Mouse (Mus musculus) Muller cell, postnatal 12 days (primary cell): ENCODE results near the gene Ric3.

Experiments used
- DNase-seq: peaks from one replicate; pipeline ENCODE4 v3.0.0-alpha.2; 2015; ENCODE audit errors: inconsistent ontology term

The Ric3 gene

GRCm38 (mm10) chr7:109050831-109051230, 32.3 kb downstream of the Ric3 start:
- no peak for DNase-seq

DNA sequence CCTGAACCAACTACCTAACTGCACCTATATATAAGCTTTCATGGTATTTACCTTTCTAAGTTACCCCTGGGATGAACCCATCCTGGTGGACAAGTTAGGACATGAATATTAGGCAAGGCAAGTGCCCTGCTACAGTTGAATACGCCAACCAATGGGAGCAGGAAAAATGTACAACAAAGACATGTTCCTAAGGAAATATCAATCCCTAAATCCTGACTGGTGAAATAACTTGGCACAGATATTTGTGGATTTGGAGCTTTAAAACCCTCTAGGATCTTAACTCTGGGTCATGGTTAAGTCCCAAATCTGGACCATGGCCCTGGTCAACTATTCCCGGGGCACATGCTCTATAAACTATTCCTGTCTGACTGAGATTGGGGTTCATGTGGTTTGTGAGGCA, 37.3 kb downstream of the Ric3 start:
- no peak for DNase-seq

GRCm38 (mm10) chr7:109039445-109039844, 43.7 kb downstream of the Ric3 start:
- DNase-seq, result no peak

GRCm38 (mm10) chr7:109038987-109039386, 44.1 kb downstream of the Ric3 start:
- DNase-seq, result no peak

DNA sequence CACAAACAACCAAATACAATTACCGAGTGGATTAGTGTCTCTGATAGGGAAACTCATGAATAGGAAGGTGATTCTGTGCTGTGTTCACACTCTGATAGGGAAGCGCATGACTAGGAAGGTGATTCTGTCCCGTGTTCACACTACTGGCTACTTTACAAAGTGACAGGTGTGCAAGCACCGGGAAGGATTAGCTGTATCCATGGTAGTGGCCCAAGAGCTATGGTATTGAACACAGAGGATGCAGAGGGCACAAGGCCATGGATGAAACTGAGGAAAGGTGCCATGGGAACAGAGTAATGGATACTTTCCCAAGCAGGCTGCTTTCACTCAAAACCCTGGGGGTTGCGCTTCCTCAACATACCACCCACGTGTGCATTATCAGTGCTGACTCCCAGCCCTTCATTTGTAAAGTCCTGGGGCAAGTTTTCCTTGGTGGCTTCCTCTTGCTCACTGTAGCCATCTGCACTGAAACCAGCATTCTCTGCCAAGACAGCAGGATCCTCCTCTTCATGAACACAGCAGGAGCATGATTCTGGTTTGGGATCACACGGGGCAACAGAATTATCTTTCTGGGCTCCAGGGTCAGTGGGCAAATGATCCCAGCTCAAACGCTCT, 44.9 kb downstream of the Ric3 start:
- DNase-seq, result no peak

GRCm38 (mm10) chr7:109032054-109032453, 51.1 kb downstream of the Ric3 start:
- DNase-seq, result no peak

GRCm38 (mm10) chr7:109031331-109031730, 51.8 kb downstream of the Ric3 start:
- DNase-seq, result no peak

- no peak for DNase-seq
Measured at GRCm38 (mm10) chr7:109029961-109030465, 53.1 kb downstream of the Ric3 start.

DNA sequence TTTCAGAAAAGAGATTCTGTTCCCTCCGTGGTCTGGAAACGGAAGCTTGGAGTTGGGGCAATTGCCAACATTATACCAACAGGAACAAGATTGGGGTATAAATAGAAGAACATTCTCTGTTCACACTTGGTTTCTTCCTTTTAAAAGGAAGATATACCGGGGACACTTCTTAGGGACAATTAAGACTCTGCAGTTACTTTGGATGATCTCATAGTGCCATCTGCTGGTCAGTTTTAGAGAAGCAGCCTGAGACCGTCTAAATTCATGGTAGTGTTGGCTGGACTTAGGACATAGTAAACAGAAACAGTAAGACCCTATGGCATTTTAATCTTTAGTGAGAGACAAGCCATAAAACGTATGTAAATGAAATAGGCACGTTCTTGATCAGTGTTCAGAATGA, 54.9 kb downstream of the Ric3 start:
- DNase-seq, result peak; percentile 58

GRCm38 (mm10) chr7:109027721-109028120, 55.4 kb downstream of the Ric3 start:
- DNase-seq, result no peak

- no peak for DNase-seq
Measured at GRCm38 (mm10) chr7:109026976-109027375, 56.2 kb downstream of the Ric3 start.

DNA sequence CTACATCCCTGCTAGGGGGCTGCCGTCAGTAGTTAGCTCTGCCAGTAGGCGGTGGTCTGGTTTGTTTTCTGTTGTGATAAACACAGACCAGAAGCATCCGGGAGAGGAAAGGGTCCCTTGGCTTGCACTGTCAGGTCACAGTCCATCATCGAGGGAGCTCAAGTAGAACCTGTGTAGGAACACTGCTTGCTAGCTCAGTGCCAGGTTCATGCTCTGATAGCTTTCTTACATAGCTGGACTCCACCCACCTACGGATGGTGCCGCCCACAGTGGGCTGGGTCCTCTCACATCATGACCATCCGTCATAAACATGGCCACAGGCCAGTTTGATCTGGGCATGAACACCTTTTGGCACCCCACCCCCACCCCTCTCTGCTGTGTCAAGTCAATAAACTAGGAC, 57.4 kb downstream of the Ric3 start:
- DNase-seq, result no peak

GRCm38 (mm10) chr7:109021428-109021827, 61.7 kb downstream of the Ric3 start:
- peak; percentile 56 for DNase-seq

GRCm38 (mm10) chr7:109019243-109019642, 63.9 kb downstream of the Ric3 start:
- no peak for DNase-seq

DNA sequence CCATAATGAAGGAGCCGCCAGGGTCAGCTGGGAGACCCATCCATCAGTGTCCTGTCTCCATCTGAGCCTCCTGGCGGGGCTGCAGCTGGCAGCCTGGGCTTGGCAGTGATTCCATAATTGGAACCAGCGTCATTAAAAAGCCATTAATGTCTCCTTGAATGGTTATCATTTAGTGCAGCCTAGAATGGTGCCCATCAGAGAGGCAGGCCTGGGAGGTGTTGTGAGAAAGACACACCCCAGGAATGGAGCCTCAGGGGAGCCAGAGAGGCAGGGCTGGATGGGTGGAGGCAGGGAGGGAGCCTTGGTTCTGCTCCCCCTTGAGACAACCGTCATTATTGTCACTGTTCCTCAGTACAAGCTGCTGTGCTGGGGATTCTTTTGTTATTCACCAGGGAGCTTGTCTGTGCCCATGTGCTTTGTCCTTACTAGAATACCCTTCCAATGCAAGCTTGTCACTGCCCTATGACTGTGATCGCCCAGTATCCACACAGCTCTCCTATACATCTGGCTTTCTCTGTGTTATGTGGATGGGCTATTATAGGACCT, 66.7 kb downstream of the Ric3 start:
- no peak for DNase-seq

- DNase-seq, result no peak
Measured at GRCm38 (mm10) chr7:109014851-109015250, 68.3 kb downstream of the Ric3 start.

GRCm38 (mm10) chr7:109012998-109013625, 70.0 kb downstream of the Ric3 start:
- peak; percentile 88 for DNase-seq

DNA sequence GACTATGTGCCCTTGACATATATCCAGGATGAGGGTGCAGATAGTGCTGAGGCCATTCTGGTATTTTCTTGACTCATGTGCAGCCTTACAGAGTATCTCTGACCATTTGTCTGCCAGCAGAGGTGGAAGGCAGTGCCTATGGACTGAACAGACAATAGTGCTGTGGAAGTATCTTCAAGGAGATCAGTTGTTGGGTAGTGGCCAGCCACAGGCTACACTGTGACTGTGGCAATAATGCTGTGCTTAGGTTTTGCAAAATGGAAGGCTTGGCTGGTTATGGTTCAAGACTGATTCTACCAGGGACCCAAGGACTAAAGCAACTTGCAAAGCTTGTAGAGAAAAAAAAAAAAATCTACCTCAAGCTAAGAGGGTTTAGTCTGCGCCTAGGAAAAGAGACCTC, 70.6 kb downstream of the Ric3 start:
- DNase-seq, result no peak

DNA sequence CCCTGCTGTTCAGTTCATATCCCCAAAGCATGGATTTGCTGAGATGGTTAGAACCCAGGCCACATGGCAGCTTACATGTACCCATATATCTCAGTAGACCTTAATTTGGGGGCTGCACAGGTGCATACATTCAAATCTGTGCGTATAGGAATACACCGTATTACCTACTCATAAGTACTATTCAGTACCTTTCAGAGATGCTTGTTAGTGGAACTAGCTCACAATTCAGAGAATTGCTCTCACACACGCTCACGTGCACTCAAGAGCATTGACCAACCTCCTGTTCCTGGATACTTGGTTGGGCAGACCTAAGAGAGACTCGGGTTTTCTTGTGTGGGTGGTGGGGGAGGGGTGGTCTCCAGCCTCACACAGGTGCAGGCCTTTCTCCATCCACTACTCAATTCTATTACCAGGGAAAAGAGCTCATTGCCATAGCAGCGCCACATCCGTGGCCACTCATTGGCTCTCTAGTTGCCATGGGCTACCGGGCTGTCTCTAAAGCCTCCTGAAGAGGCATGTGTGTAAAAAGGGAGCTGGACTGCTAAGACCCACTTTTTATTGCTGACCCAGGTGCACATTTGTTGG, 71.4 kb downstream of the Ric3 start:
- DNase-seq, result no peak

DNA sequence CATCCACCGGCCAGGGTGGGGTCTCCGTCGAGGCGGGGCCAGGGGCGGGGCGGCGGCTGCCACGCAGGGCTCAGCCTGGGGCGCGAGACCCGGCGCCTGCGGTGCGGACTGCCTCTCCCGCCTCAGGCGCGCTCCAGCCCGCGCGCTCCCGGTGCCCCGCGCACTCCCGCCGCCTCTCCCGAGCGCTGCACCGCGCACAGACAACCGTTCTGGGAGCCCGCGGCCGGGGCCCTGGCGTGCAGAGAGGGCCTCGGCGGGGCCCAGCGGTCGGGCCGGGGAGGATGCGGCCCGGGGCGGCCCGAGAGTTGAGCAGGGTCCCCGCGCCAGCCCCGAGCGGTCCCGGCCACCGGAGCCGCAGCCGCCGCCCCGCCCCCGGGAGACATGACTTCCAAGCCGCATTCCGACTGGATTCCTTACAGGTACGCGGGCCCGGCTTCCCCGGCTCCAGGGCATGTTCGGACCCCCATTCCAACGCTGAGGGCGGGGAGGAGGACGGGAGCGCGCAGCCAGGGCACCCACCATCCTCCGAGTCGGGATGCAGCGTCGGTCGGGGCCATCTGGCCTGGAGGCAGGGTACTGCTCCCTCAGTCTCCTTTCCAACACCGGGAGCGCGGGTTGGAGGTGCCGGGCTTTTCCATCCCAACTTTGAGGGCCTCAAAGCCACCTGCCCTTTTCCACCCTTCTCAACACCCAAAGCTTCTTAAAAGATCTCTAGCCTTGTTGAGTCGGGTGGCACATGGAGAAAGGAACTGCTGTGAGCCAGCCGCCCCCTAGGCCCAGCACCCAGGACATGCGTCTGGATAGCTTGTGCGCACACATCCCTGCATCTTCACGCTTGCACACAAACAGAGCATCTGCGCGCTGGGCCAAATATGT, 72.2 kb downstream of the Ric3 start:
- peak; percentile 35 for DNase-seq

GRCm38 (mm10) chr7:109009260-109009659, 73.9 kb downstream of the Ric3 start:
- DNase-seq, result no peak

DNA sequence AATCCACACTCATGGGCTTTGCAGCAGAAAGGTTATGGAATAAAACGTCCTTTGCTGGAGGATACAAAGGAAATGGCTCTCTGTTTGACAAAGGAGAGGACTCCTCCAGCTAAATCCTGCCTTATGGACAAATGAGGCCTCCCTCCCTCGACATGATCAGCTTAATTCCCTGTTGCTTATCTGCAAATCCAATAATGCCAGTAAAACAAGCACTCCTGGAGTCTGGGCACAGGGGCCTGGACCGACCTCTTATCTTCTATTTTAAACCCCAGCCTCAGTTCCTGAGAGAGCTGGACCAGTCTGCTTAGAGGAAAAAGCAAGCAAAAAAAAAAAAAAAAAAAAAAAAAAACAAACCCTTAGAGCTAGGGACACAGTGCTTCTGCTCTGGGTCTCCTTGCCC, 79.5 kb downstream of the Ric3 start:
- no peak for DNase-seq
